Mouse (Mus musculus) liver, embryonic 13.5 days (tissue): ENCODE results near the gene Zfp112. TPM values are rescaled to one million over a fixed set of nuclear protein-coding genes. Genes with fewer than 3 reads are reported as not detected.

Experiments
- ATAC-seq: fragments of 200-750 bp; cut with Nextera tagmentation; 2 replicates; pipeline ENCODE4 v1.8.0; 2017; ENCODE audit warnings: low read depth, mild to moderate bottlenecking, moderate number of reproducible peaks, moderate library complexity
- DNase-seq: peaks from one replicate; pipeline ENCODE4 v3.0.0; 2022
- H3K27ac ChIP-seq: fragments of 300-500 bp; sonication (generic); 2 replicates; pipeline ENCODE4 v1.5.1; 2015; ENCODE audit warnings: moderate library complexity, mild to moderate bottlenecking, inconsistent platforms
- H3K27me3 ChIP-seq: fragments of 300-500 bp; sonication (generic); 2 replicates; pipeline ENCODE4 v1.6.1; 2015; ENCODE audit warnings: mild to moderate bottlenecking, inconsistent platforms
- H3K36me3 ChIP-seq: fragments of 300-500 bp; sonication (generic); 2 replicates; pipeline ENCODE4 v1.6.1; 2015; ENCODE audit warnings: mild to moderate bottlenecking, inconsistent platforms
- H3K4me1 ChIP-seq: fragments of 300-500 bp; sonication (generic); replicated peaks from 2 replicates; pipeline ENCODE4 v1.6.1; 2015; ENCODE audit warnings: inconsistent platforms
- H3K4me2 ChIP-seq: fragments of 300-500 bp; sonication (generic); 2 replicates; pipeline ENCODE4 v1.6.1; 2015; ENCODE audit warnings: inconsistent platforms, mild to moderate bottlenecking, moderate library complexity
- H3K4me3 ChIP-seq: fragments of 300-500 bp; sonication (generic); replicated peaks from 2 replicates; pipeline ENCODE4 v1.5.1; 2015; ENCODE audit warnings: mild to moderate bottlenecking, inconsistent platforms
- H3K9ac ChIP-seq: fragments of 300-500 bp; sonication (generic); 2 replicates; pipeline ENCODE4 v1.6.1; 2015; ENCODE audit warnings: mild to moderate bottlenecking, inconsistent platforms
- H3K9me3 ChIP-seq: fragments of 300-500 bp; sonication (generic); replicated peaks from 2 replicates; pipeline ENCODE4 v1.6.1; 2016; ENCODE audit warnings: inconsistent platforms
- WGBS: fragments of 180-500 bp; shearing (Covaris S2); methylation state at CpG from one replicate; pipeline ENCODE4 v1.1.7; 2015; ENCODE audit not compliant: insufficient replicate concordance; 5-methylcytosine and 5-hydroxymethylcytosine counted together
- polyA plus RNA-seq: library from polyadenylated mRNA; unstranded; fragments of >200 nt; fragmentation: Nextera tagmentation; extraction: Ambion mirVana; gene quantifications from 2 replicates; pipeline ENCODE4 v1.2.1, GENCODE M21; 2015

Zfp112 gene
- polyA plus RNA-seq, 1 experiment from 2014 or later, result 1.0 TPM

DNA sequence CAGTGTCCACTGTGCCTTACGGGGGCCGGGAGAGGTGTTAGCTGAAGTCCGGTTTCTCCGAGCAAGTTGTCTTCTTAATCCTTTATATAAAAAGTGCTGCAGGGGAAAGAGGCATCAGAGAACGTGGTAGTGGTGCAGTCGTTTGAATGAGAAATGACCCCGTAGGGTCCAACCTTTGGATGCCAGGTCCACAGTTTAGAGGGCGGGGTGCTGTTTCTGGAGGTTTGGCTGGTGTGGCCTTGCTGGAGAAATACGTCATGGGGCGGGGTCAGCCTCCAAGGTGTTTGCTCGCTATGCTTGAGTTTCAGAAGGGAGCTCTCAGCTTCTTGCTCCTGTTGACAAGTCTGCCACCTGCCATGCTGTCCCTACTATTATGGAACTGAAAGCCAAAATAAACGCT, 887 bp downstream of the Zfp112 start:
- Histone ChIP-seq H3K27me3 (no peaks in the 10 kb centered on the region), H3K36me3 (peaks cover 19% of the 10 kb centered on the region), H3K4me2 (peak overlapping the region; percentile 80), H3K27ac (peak overlapping the region; percentile 71), H3K4me3 (peak overlapping the region; percentile 64), H3K9me3 (peaks cover 7% of the 10 kb centered on the region; the same call in 1 of the 2 replicates), H3K4me1 (peaks cover 20% of the 10 kb centered on the region), H3K9ac (peak overlapping the region; percentile 76)
- ATAC-seq (peak; percentile 43; the same call in 1 of the 2 replicates), DNase-seq (peak; percentile 68)
- 22% methylated on average over 12 of the region's 12 CpGs for WGBS

GRCm38 (mm10) chr7:24116655-24117054, 4.5 kb downstream of the Zfp112 start:
- H3K9ac ChIP-seq, result no peak overlapping the region
- no peaks in the 10 kb centered on the region for H3K9me3 ChIP-seq
- ATAC-seq (no peak), DNase-seq (no peak)
- H3K36me3 ChIP-seq, result no peaks in the 10 kb centered on the region
- no peaks in the 10 kb centered on the region for H3K27me3 ChIP-seq
- no peak overlapping the region for H3K27ac ChIP-seq
- 37% methylated on average over 4 of the region's 4 CpGs for WGBS
- no peak overlapping the region for H3K4me2 ChIP-seq
- H3K4me1 ChIP-seq, result peaks cover 20% of the 10 kb centered on the region
- H3K4me3 ChIP-seq, result no peak overlapping the region

- H3K9me3 ChIP-seq, result no peaks in the 10 kb centered on the region
- peak overlapping the region; percentile 79 for H3K4me3 ChIP-seq
- H3K27ac ChIP-seq, result peak overlapping the region; percentile 19
- H3K9ac ChIP-seq, result peak overlapping the region; percentile 81
- WGBS, result 17% methylated on average over 6 of the region's 6 CpGs
- peaks cover 17% of the 10 kb centered on the region for H3K4me1 ChIP-seq
- H3K36me3 ChIP-seq, result peaks cover 18% of the 10 kb centered on the region
- H3K4me2 ChIP-seq, result peak overlapping the region; percentile 74
- no peak; the same call in 1 of the 2 replicates for ATAC-seq
- no peak for DNase-seq
- H3K27me3 ChIP-seq, result no peaks in the 10 kb centered on the region
Measured at GRCm38 (mm10) chr7:24133425-24133995, 21.4 kb downstream of the Zfp112 start.

- ATAC-seq, result peak; percentile 96
- Histone ChIP-seq H3K9ac (peak within 1 kb of the TSS; percentile 81), H3K27me3 (no peaks in the 10 kb centered on the region), H3K4me2 (peak within 1 kb of the TSS; percentile 74), H3K9me3 (no peaks in the 10 kb centered on the region), H3K27ac (peak within 1 kb of the TSS; percentile 19), H3K4me1 (peaks cover 17% of the 10 kb centered on the region), H3K4me3 (peak within 1 kb of the TSS; percentile 79), H3K36me3 (peaks cover 23% of the 10 kb centered on the region)
- WGBS, result 3% methylated on average over 32 of the region's 32 CpGs
- peak; percentile 70 for DNase-seq
Measured at GRCm38 (mm10) chr7:24133996-24134828, 22.1 kb downstream of the Zfp112 start, which contains the start of gene Zfp235. Zfp235 (plus strand) TSS chr7:24134169.

GRCm38 (mm10) chr7:24142566-24142965, 30.5 kb downstream of the Zfp112 start:
- no peaks in the 10 kb centered on the region for H3K27me3 ChIP-seq
- peaks cover 41% of the 10 kb centered on the region for H3K36me3 ChIP-seq
- WGBS, result 44% methylated on average over 6 of the region's 6 CpGs
- no peaks in the 10 kb centered on the region for H3K4me1 ChIP-seq
- no peak overlapping the region for H3K4me3 ChIP-seq
- ATAC-seq, result no peak
- no peak overlapping the region for H3K27ac ChIP-seq
- H3K4me2 ChIP-seq, result no peak overlapping the region
- no peak overlapping the region for H3K9ac ChIP-seq
- no peak for DNase-seq
- no peaks in the 10 kb centered on the region for H3K9me3 ChIP-seq

DNA sequence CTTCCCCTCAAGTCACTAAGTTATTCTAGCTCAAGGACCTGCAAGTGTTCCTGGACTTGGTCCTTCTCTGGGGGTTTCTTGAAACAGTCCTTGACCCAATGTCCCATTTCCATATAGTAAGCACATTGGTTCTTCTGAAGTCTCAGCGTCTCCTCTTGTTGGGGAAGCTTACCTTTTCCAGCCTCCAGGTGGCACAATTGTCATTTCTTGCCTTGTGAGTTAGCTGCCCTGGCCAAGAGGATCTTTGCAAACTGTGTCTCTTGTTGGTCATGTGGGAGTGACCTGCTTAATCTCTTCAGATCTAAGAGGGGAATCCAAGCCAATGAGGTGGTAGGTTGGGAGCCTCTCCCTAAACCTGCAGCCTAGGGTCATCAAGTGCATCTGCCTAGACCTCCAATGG, 41.2 kb downstream of the Zfp112 start:
- ATAC-seq (no peak), DNase-seq (no peak)
- Histone ChIP-seq H3K4me1 (no peaks in the 10 kb centered on the region), H3K27me3 (no peaks in the 10 kb centered on the region), H3K4me2 (no peak overlapping the region), H3K27ac (no peak overlapping the region), H3K9ac (no peak overlapping the region), H3K9me3 (no peaks in the 10 kb centered on the region), H3K36me3 (no peaks in the 10 kb centered on the region), H3K4me3 (no peak overlapping the region)
- WGBS, result 0% methylated on average over 1 of the region's 1 CpGs

DNA sequence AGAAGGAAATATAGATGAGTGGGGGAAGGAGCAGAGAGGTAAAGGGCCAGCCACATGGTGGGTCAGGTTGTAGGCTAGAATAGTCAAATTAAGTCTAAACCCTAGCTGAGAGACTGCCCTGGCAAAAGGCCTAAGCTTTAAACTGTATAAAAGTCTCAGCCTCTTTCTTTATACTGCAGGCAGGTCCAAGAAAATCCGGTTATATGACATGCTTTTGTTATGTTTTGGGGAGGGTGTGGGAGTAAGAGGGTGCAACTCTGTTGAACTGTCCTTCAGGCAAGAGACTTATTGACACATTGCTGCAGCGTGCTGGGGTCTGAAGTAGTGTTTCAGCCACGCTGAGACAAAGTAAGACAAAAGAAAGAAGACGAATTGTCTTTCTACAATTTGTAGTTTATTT, 60.1 kb downstream of the Zfp112 start:
- ATAC-seq, result no peak
- 45% methylated on average over 4 of the region's 4 CpGs for WGBS
- Histone ChIP-seq H3K9ac (no peak overlapping the region), H3K4me3 (no peak overlapping the region), H3K36me3 (no peaks in the 10 kb centered on the region), H3K4me2 (no peak overlapping the region), H3K27ac (no peak overlapping the region), H3K27me3 (no peaks in the 10 kb centered on the region), H3K9me3 (no peaks in the 10 kb centered on the region), H3K4me1 (peaks cover 6% of the 10 kb centered on the region; the same call in 1 of the 2 replicates)
- no peak for DNase-seq

- DNase-seq (peak; percentile 13), ATAC-seq (peak; percentile 74)
- no peaks in the 10 kb centered on the region for H3K9me3 ChIP-seq
- H3K27me3 ChIP-seq, result no peaks in the 10 kb centered on the region
- H3K36me3 ChIP-seq, result no peaks in the 10 kb centered on the region
- no peak within 1 kb of the TSS for H3K27ac ChIP-seq
- peak within 1 kb of the TSS; percentile 59 for H3K4me3 ChIP-seq
- peak within 1 kb of the TSS; percentile 57 for H3K4me2 ChIP-seq
- peaks cover 6% of the 10 kb centered on the region; the same call in 1 of the 2 replicates for H3K4me1 ChIP-seq
- H3K9ac ChIP-seq, result peak within 1 kb of the TSS; percentile 62
- 12% methylated on average over 23 of the region's 23 CpGs for WGBS
Measured at GRCm38 (mm10) chr7:24174618-24175336, 62.7 kb downstream of the Zfp112 start, which contains the start of gene Zfp114. Zfp114 (plus strand) TSS chr7:24175060.

DNA sequence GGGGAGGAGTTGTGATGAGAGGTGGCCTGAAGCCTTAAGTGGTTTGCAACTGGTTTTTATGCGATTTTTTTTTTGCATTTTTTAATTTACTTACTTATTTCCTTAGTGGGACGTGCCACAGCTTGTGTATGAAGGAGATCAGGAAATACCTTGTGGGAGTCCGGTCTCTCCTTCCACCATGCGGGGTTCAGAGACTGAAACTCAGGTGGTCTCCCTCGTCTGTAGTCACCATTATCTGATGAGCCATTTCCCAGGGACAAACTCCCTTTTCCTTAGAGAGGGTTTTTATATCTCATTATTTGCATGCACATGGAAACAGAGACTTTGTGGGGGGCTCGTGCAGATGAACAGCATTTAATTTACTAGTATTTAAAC, 63.2 kb downstream of the Zfp112 start:
- H3K27ac ChIP-seq, result no peak overlapping the region
- H3K9ac ChIP-seq, result peak overlapping the region; percentile 62
- ATAC-seq (no peak), DNase-seq (no peak)
- H3K4me2 ChIP-seq, result peak overlapping the region; percentile 57
- peak overlapping the region; percentile 59 for H3K4me3 ChIP-seq
- no peaks in the 10 kb centered on the region for H3K36me3 ChIP-seq
- peaks cover 6% of the 10 kb centered on the region; the same call in 1 of the 2 replicates for H3K4me1 ChIP-seq
- H3K9me3 ChIP-seq, result no peaks in the 10 kb centered on the region
- no peaks in the 10 kb centered on the region for H3K27me3 ChIP-seq
- 38% methylated on average over 6 of the region's 6 CpGs for WGBS
